Mouse (Mus musculus) lung, postnatal 0 days (tissue): ENCODE results near the gene Bag5. TPM values are rescaled to one million over a fixed set of nuclear protein-coding genes. Genes with fewer than 3 reads are reported as not detected.
"Not testable (repeated sequence)": the region's sequence is repeated elsewhere in the genome, so short reads cannot be mapped to it uniquely, and the experiment has no call there.

Source experiments
- ATAC-seq: fragments of 200-750 bp; cut with Nextera tagmentation; 2 replicates; pipeline ENCODE4 v1.8.0; 2017; ENCODE audit warnings: moderate library complexity
- DNase-seq: peaks from one replicate; pipeline ENCODE4 v3.0.0-alpha.2; 2016; ENCODE audit warnings: low spot score
- H3K27ac ChIP-seq: fragments of 300-500 bp; sonication (generic); 2 replicates; pipeline ENCODE4 v1.5.1; 2014; ENCODE audit warnings: antibody characterized with exemption, mild to moderate bottlenecking, low read length, mixed read lengths
- H3K27me3 ChIP-seq: fragments of 300-500 bp; sonication (generic); replicated peaks from 2 replicates; pipeline ENCODE4 v1.6.1; 2014; ENCODE audit warnings: low read length, mixed read lengths; ENCODE audit not compliant: insufficient read depth
- H3K36me3 ChIP-seq: fragments of 300-500 bp; sonication (generic); 2 replicates; pipeline ENCODE4 v1.6.1; 2014; ENCODE audit warnings: low read length, mixed read lengths; ENCODE audit not compliant: insufficient read depth
- H3K4me1 ChIP-seq: fragments of 300-500 bp; sonication (generic); 2 replicates; pipeline ENCODE4 v1.6.1; 2014; ENCODE audit warnings: antibody characterized with exemption, low read depth, low read length, mixed read lengths; ENCODE audit not compliant: insufficient read depth
- H3K4me2 ChIP-seq: fragments of 300-500 bp; sonication (generic); replicated peaks from 2 replicates; pipeline ENCODE4 v1.6.1; 2014; ENCODE audit warnings: low read depth, mild to moderate bottlenecking, low read length, moderate library complexity, mixed read lengths
- H3K4me3 ChIP-seq: fragments of 300-500 bp; sonication (generic); 2 replicates; pipeline ENCODE4 v1.5.1; 2014; ENCODE audit warnings: low read depth, low read length
- H3K9ac ChIP-seq: fragments of 300-500 bp; sonication (generic); replicated peaks from 2 replicates; pipeline ENCODE4 v1.6.1; 2014; ENCODE audit warnings: low read depth, mild to moderate bottlenecking
- H3K9me3 ChIP-seq: fragments of 300-500 bp; sonication (generic); 2 replicates; pipeline ENCODE4 v1.6.1; 2016; ENCODE audit warnings: low read length, mixed read lengths
- CTCF ChIP-seq: IDR thresholded peaks from 2 replicates; pipeline ENCODE4 v1.5.1; 2016; ENCODE audit warnings: antibody characterized with exemption, mild to moderate bottlenecking
- EP300 ChIP-seq: IDR thresholded peaks from 2 replicates; pipeline ENCODE4 v1.6.1; 2016; ENCODE audit warnings: antibody characterized with exemption, mild to moderate bottlenecking, control low read depth
- WGBS: fragments of 180-500 bp; shearing (Covaris S2); extraction: QIAGEN DNeasy Blood & Tissue Kit; methylation state at CpG from one replicate; pipeline ENCODE4 v1.1.7; 2014; 5-methylcytosine and 5-hydroxymethylcytosine counted together
- polyA plus RNA-seq: library from polyadenylated mRNA; unstranded; fragments of >200 nt; fragmentation: Nextera tagmentation; extraction: Ambion mirVana; gene quantifications from 2 replicates; pipeline ENCODE4 v1.2.1, GENCODE M21; 2015

Gene Bag5
- polyA plus RNA-seq, 1 experiment from 2014 or later: 48.9 TPM

- no peak overlapping the region for H3K9ac ChIP-seq
- DNase-seq: peak; percentile 81
- H3K4me2 ChIP-seq: peak overlapping the region; percentile 32
- no peak overlapping the region for H3K4me3 ChIP-seq
- peak overlapping the region; percentile 89 for H3K27ac ChIP-seq
- ATAC-seq: peak; percentile 54
- no peaks in the 10 kb centered on the region for H3K36me3 ChIP-seq
- TF ChIP-seq EP300 (no peak), CTCF (no peak)
- no peaks in the 10 kb centered on the region for H3K27me3 ChIP-seq
- WGBS: 23% methylated on average over 17 of the region's 17 CpGs
- H3K9me3 ChIP-seq: no peaks in the 10 kb centered on the region
- peaks cover 13% of the 10 kb centered on the region; the same call in 1 of the 2 replicates for H3K4me1 ChIP-seq
These were observed 49.6 kb downstream of the Bag5 start for GRCm38 (mm10) chr12:111663228-111664143.

GRCm38 (mm10) chr12:111661554-111661953 lies 51.5 kb downstream of the Bag5 start:
- H3K4me2 ChIP-seq, H3K9ac ChIP-seq, H3K36me3 ChIP-seq, ATAC-seq, H3K27me3 ChIP-seq, H3K9me3 ChIP-seq, H3K4me3 ChIP-seq, DNase-seq, H3K27ac ChIP-seq: not testable (repeated sequence)
- H3K4me1 ChIP-seq: peaks cover 13% of the 10 kb centered on the region; the same call in 1 of the 2 replicates
- WGBS: 97% methylated on average over 11 of the region's 11 CpGs

GRCm38 (mm10) chr12:111660628-111661027 lies 52.4 kb downstream of the Bag5 start:
- ATAC-seq: no peak

More at GRCm38 (mm10) chr12:111660628-111661027, 52.4 kb downstream of the Bag5 start:
- no peaks in the 10 kb centered on the region for H3K9me3 ChIP-seq
- DNase-seq: no peak
- no peak overlapping the region for H3K27ac ChIP-seq
- H3K4me3 ChIP-seq: no peak overlapping the region
- H3K4me2 ChIP-seq: no peak overlapping the region
- peaks cover 1% of the 10 kb centered on the region for H3K36me3 ChIP-seq
- TF ChIP-seq EP300: no peak
- TF ChIP-seq CTCF: no peak
- peaks cover 13% of the 10 kb centered on the region; the same call in 1 of the 2 replicates for H3K4me1 ChIP-seq
- no peak overlapping the region for H3K9ac ChIP-seq
- 94% methylated on average over 1 of the region's 1 CpGs for WGBS
- no peaks in the 10 kb centered on the region for H3K27me3 ChIP-seq

Other genes with a start within 250 kb of the Bag5 start
- gene Gm266, start 227.4 kb downstream of the Bag5 start, polyA plus RNA-seq: 1.9 and 2.7 TPM in 2 replicates
- gene Eif5, start 175.2 kb downstream of the Bag5 start, polyA plus RNA-seq: 412 and 458 TPM in 2 replicates
- 25.8 and 26.0 TPM in 2 replicates for gene Mark3, start 138.7 kb downstream of the Bag5 start, polyA plus RNA-seq
- gene Ckb, start 40.9 kb downstream of the Bag5 start, polyA plus RNA-seq: 153 TPM in 2 replicates
- gene Trmt61a, start 35.2 kb downstream of the Bag5 start, polyA plus RNA-seq: 4.3 and 4.5 TPM in 2 replicates
- 42.3 and 43.1 TPM in 2 replicates for gene Apopt1, start within 50 bp of the Bag5 start, polyA plus RNA-seq
- 86.1 and 89.6 TPM in 2 replicates for gene Klc1, start 45.6 kb upstream of the Bag5 start, polyA plus RNA-seq
- 1.8 and 2.1 TPM in 2 replicates for gene Xrcc3, start 100.6 kb upstream of the Bag5 start, polyA plus RNA-seq
- gene Zfyve21, start 100.9 kb upstream of the Bag5 start, polyA plus RNA-seq: 160 and 163 TPM in 2 replicates
- gene Ppp1r13b, start 194.9 kb upstream of the Bag5 start, polyA plus RNA-seq: 21.8 and 22.7 TPM in 2 replicates